Mouse (Mus musculus): ENCODE results near the gene E4f1. TPM values are rescaled to one million over a fixed set of nuclear protein-coding genes. Genes with fewer than 3 reads are reported as not detected.
"Not testable (repeated sequence)": the region's sequence is repeated elsewhere in the genome, so short reads cannot be mapped to it uniquely, and the experiment has no call there.

E4f1 gene
- total RNA-seq, 2 experiments from 2014 or later, result 28.7 to 34.8 TPM

- ATAC-seq (replicated peaks; ENCODE audit: low FRiP score, poor library complexity, severe bottlenecking), result no peak
Observed at GRCm38 (mm10) chr17:24425905-24426304, 44.2 kb downstream of the E4f1 start.

GRCm38 (mm10) chr17:24425326-24425725, 44.8 kb downstream of the E4f1 start:
- not testable (repeated sequence) for ATAC-seq (replicated peaks; ENCODE audit: low FRiP score, poor library complexity, severe bottlenecking)

GRCm38 (mm10) chr17:24424489-24424888, 45.6 kb downstream of the E4f1 start:
- ATAC-seq (replicated peaks; ENCODE audit: low FRiP score, poor library complexity, severe bottlenecking), result no peak

GRCm38 (mm10) chr17:24423114-24423513, 47.0 kb downstream of the E4f1 start:
- ATAC-seq (replicated peaks; ENCODE audit: low FRiP score, poor library complexity, severe bottlenecking), result no peak

- no peak for ATAC-seq (replicated peaks; ENCODE audit: low FRiP score, poor library complexity, severe bottlenecking)
Observed at GRCm38 (mm10) chr17:24416051-24416652, 54.0 kb downstream of the E4f1 start.

GRCm38 (mm10) chr17:24415011-24415410, 55.1 kb downstream of the E4f1 start:
- 0 out of 2 replicates have a peak, but pooled peaks have one; percentile 1 for ATAC-seq (replicated peaks; ENCODE audit: low FRiP score, poor library complexity, severe bottlenecking)

- peak; percentile 82 for ATAC-seq (replicated peaks; ENCODE audit: low FRiP score, poor library complexity, severe bottlenecking)
Observed at GRCm38 (mm10) chr17:24414230-24414976, 55.7 kb downstream of the E4f1 start, which contains the start of gene Rnps1. Gene Rnps1 (plus strand): TSS chr17:24414565.

- peak; percentile 41 for ATAC-seq (replicated peaks; ENCODE audit: low FRiP score, poor library complexity, severe bottlenecking)
Observed at GRCm38 (mm10) chr17:24413557-24414211, 56.4 kb downstream of the E4f1 start.

GRCm38 (mm10) chr17:24407116-24407803, 62.9 kb downstream of the E4f1 start:
- no peak for ATAC-seq (replicated peaks; ENCODE audit: low FRiP score, poor library complexity, severe bottlenecking)

- no peak for ATAC-seq (replicated peaks; ENCODE audit: low FRiP score, poor library complexity, severe bottlenecking)
Observed at GRCm38 (mm10) chr17:24402371-24402770, 67.7 kb downstream of the E4f1 start.

GRCm38 (mm10) chr17:24394456-24394855, 75.7 kb downstream of the E4f1 start:
- ATAC-seq (replicated peaks; ENCODE audit: low FRiP score, poor library complexity, severe bottlenecking), result no peak

Other genes with a start within 250 kb of the E4f1 start
- 13.8 and 19.8 TPM in 2 replicates for gene Tedc2, start 249.5 kb downstream of the E4f1 start, total RNA-seq (2015; ENCODE audit: low replicate concordance)
- gene Tedc2, start 249.5 kb downstream of the E4f1 start, total RNA-seq (2017; ENCODE audit: low replicate concordance), result 16.2 and 17.2 TPM in 2 replicates
- 217 and 252 TPM in 2 replicates for gene Ccnf, start 218.8 kb downstream of the E4f1 start, total RNA-seq (2015; ENCODE audit: low replicate concordance)
- 391 and 426 TPM in 2 replicates for gene Ccnf, start 218.8 kb downstream of the E4f1 start, total RNA-seq (2017; ENCODE audit: low replicate concordance)
- not detected in 2 replicates for gene Abca17, start 119.2 kb downstream of the E4f1 start, total RNA-seq (2015; ENCODE audit: low replicate concordance)
- gene Abca17, start 119.2 kb downstream of the E4f1 start, total RNA-seq (2017; ENCODE audit: low replicate concordance), result not detected in 2 replicates
- 38.9 and 43.2 TPM in 2 replicates for gene Abca3, start 118.4 kb downstream of the E4f1 start, total RNA-seq (2015; ENCODE audit: low replicate concordance)
- gene Abca3, start 118.4 kb downstream of the E4f1 start, total RNA-seq (2017; ENCODE audit: low replicate concordance), result 45.6 and 46.2 TPM in 2 replicates
- 78.6 and 100 TPM in 2 replicates for gene Rnps1, start 55.7 kb downstream of the E4f1 start, total RNA-seq (2015; ENCODE audit: low replicate concordance)
- gene Rnps1, start 55.7 kb downstream of the E4f1 start, total RNA-seq (2017; ENCODE audit: low replicate concordance), result 62.5 and 72.1 TPM in 2 replicates
- 4.3 and 16.8 TPM in 2 replicates for gene Eci1, start 43.7 kb downstream of the E4f1 start, total RNA-seq (2015; ENCODE audit: low replicate concordance)
- gene Eci1, start 43.7 kb downstream of the E4f1 start, total RNA-seq (2017; ENCODE audit: low replicate concordance), result 6.2 TPM in 1 of 2 replicates, not detected in the other
- 4.6 and 9.0 TPM in 2 replicates for gene Dnase1l2, start 27.2 kb downstream of the E4f1 start, total RNA-seq (2015; ENCODE audit: low replicate concordance)
- gene Dnase1l2, start 27.2 kb downstream of the E4f1 start, total RNA-seq (2017; ENCODE audit: low replicate concordance), result 1.2 and 4.0 TPM in 2 replicates
- gene Pgp, start 79 bp upstream of the E4f1 start, total RNA-seq (2015; ENCODE audit: low replicate concordance), result 28.1 and 48.6 TPM in 2 replicates
- gene Pgp, start 79 bp upstream of the E4f1 start, total RNA-seq (2017; ENCODE audit: low replicate concordance), result 35.8 and 43.4 TPM in 2 replicates
- not detected in 2 replicates for gene Bricd5, start 3.6 kb upstream of the E4f1 start, total RNA-seq (2015; ENCODE audit: low replicate concordance)
- 2.1 TPM in 1 of 2 replicates, not detected in the other for gene Bricd5, start 3.6 kb upstream of the E4f1 start, total RNA-seq (2017; ENCODE audit: low replicate concordance)
- 6.5 and 27.7 TPM in 2 replicates for gene Mlst8, start 8.8 kb upstream of the E4f1 start, total RNA-seq (2015; ENCODE audit: low replicate concordance)
- 16.8 and 20.5 TPM in 2 replicates for gene Mlst8, start 8.8 kb upstream of the E4f1 start, total RNA-seq (2017; ENCODE audit: low replicate concordance)
- not detected in 2 replicates for gene Caskin1, start 18.3 kb upstream of the E4f1 start, total RNA-seq (2015; ENCODE audit: low replicate concordance)
- gene Caskin1, start 18.3 kb upstream of the E4f1 start, total RNA-seq (2017; ENCODE audit: low replicate concordance), result not detected in 2 replicates
- gene Traf7, start 57.6 kb upstream of the E4f1 start, total RNA-seq (2015; ENCODE audit: low replicate concordance), result 49.0 and 54.1 TPM in 2 replicates
- 73.9 and 83.1 TPM in 2 replicates for gene Traf7, start 57.6 kb upstream of the E4f1 start, total RNA-seq (2017; ENCODE audit: low replicate concordance)
- gene Rab26, start 63.9 kb upstream of the E4f1 start, total RNA-seq (2015; ENCODE audit: low replicate concordance), result 1.1 TPM in 1 of 2 replicates, not detected in the other
- not detected in 2 replicates for gene Rab26, start 63.9 kb upstream of the E4f1 start, total RNA-seq (2017; ENCODE audit: low replicate concordance)
- gene Pkd1, start 79.5 kb upstream of the E4f1 start, total RNA-seq (2015; ENCODE audit: low replicate concordance), result 11.3 and 11.9 TPM in 2 replicates
- gene Pkd1, start 79.5 kb upstream of the E4f1 start, total RNA-seq (2017; ENCODE audit: low replicate concordance), result 11.7 and 22.5 TPM in 2 replicates
- gene Tsc2, start 162.3 kb upstream of the E4f1 start, total RNA-seq (2015; ENCODE audit: low replicate concordance), result 49.0 and 56.6 TPM in 2 replicates
- gene Tsc2, start 162.3 kb upstream of the E4f1 start, total RNA-seq (2017; ENCODE audit: low replicate concordance), result 13.5 and 28.4 TPM in 2 replicates
- gene Nthl1, start 162.4 kb upstream of the E4f1 start, total RNA-seq (2015; ENCODE audit: low replicate concordance), result not detected in 2 replicates
- gene Nthl1, start 162.4 kb upstream of the E4f1 start, total RNA-seq (2017; ENCODE audit: low replicate concordance), result 0.39 and 1.1 TPM in 2 replicates
- 0.84 TPM in 1 of 2 replicates, not detected in the other for gene Slc9a3r2, start 180.0 kb upstream of the E4f1 start, total RNA-seq (2015; ENCODE audit: low replicate concordance)
- gene Slc9a3r2, start 180.0 kb upstream of the E4f1 start, total RNA-seq (2017; ENCODE audit: low replicate concordance), result not detected in 2 replicates
- not detected in 2 replicates for gene Npw, start 188.1 kb upstream of the E4f1 start, total RNA-seq (2015; ENCODE audit: low replicate concordance)
- not detected in 2 replicates for gene Npw, start 188.1 kb upstream of the E4f1 start, total RNA-seq (2017; ENCODE audit: low replicate concordance)
- gene Zfp598, start 199.4 kb upstream of the E4f1 start, total RNA-seq (2015; ENCODE audit: low replicate concordance), result 13.4 and 18.4 TPM in 2 replicates
- 9.2 and 12.0 TPM in 2 replicates for gene Zfp598, start 199.4 kb upstream of the E4f1 start, total RNA-seq (2017; ENCODE audit: low replicate concordance)
- gene Syngr3, start 219.6 kb upstream of the E4f1 start, total RNA-seq (2015; ENCODE audit: low replicate concordance), result not detected in 2 replicates
- not detected in 2 replicates for gene Syngr3, start 219.6 kb upstream of the E4f1 start, total RNA-seq (2017; ENCODE audit: low replicate concordance)
- gene Gfer, start 225.8 kb upstream of the E4f1 start, total RNA-seq (2015; ENCODE audit: low replicate concordance), result 9.6 and 15.9 TPM in 2 replicates
- 14.0 and 15.7 TPM in 2 replicates for gene Gfer, start 225.8 kb upstream of the E4f1 start, total RNA-seq (2017; ENCODE audit: low replicate concordance)
- gene Noxo1, start 225.9 kb upstream of the E4f1 start, total RNA-seq (2015; ENCODE audit: low replicate concordance), result not detected in 2 replicates
- not detected in 2 replicates for gene Noxo1, start 225.9 kb upstream of the E4f1 start, total RNA-seq (2017; ENCODE audit: low replicate concordance)
- gene Tbl3, start 237.3 kb upstream of the E4f1 start, total RNA-seq (2015; ENCODE audit: low replicate concordance), result 5.8 and 10.1 TPM in 2 replicates
- 4.8 and 9.0 TPM in 2 replicates for gene Tbl3, start 237.3 kb upstream of the E4f1 start, total RNA-seq (2017; ENCODE audit: low replicate concordance)
- not detected in 2 replicates for gene Rnf151, start 247.8 kb upstream of the E4f1 start, total RNA-seq (2015; ENCODE audit: low replicate concordance)
- gene Rnf151, start 247.8 kb upstream of the E4f1 start, total RNA-seq (2017; ENCODE audit: low replicate concordance), result not detected in 2 replicates
- 1,299 and 1,601 TPM in 2 replicates for gene Rps2, start 247.8 kb upstream of the E4f1 start, total RNA-seq (2015; ENCODE audit: low replicate concordance)
- 315 and 526 TPM in 2 replicates for gene Rps2, start 247.8 kb upstream of the E4f1 start, total RNA-seq (2017; ENCODE audit: low replicate concordance)